Mouse (Mus musculus) cerebellum, postnatal 14 days (tissue): ENCODE data around the gene Irx5.

Experiments
- DNase-seq, 2 experiments: peaks; one replicate each; pipeline ENCODE4 v3.0.0; 2021; ENCODE audit warnings: mixed read lengths in 2 of 2

Gene Irx5

GRCm38 (mm10) chr8:92357398-92357981 is at the start of gene Irx5:
TSS of gene Irx5 (plus strand) at chr8:92357625.
- peak; percentile 59 to 66 for DNase-seq

DNA sequence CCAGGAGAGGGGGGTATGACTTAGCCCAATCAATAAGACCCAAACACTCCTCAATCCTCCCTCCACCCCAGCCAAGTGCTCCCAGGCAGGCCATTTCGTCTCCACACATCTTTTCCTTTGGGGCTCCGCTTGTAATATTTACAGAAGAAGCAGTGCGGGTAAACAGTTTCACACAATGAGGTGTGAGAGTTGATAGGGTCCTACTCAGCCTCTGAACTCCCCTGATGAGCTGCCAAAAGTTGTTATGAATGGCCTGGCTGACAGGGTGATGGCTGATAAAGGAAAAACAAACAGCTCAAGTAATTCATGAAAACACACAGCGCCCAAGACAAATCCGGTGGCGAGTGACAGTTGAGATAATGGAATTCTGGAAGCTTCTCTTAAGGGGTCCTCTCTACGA is 45.2 kb upstream of the Irx5 start:
- DNase-seq: no peak

- DNase-seq: no peak
These were observed 43.7 kb upstream of the Irx5 start for GRCm38 (mm10) chr8:92313707-92314106.

GRCm38 (mm10) chr8:92323751-92324150 is 33.7 kb upstream of the Irx5 start:
- no peak for DNase-seq

- DNase-seq: no peak
These were observed 30.2 kb upstream of the Irx5 start for GRCm38 (mm10) chr8:92327176-92327575.

DNA sequence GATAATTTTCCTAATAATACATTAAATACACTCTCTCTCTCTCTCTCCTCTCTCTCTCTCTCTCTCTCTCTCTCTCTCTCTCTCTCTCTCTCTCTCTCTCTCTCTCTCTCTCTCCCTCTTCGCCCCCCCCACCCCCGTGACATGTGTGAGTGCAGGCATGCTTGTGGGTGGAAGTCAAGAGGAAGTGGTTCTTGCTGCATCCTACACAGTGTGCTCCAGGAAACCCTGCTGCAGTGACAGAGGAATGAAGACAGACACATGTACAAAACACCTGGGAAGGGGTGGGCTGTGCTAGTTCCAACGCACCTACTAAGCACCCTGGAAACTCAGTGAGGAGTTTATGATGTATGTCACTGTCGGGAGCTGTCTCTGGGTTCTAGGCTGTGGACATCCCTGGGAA is 28.2 kb upstream of the Irx5 start:
- DNase-seq: no peak

GRCm38 (mm10) chr8:92331811-92332210 is 25.6 kb upstream of the Irx5 start:
- DNase-seq: peak; percentile 4 to 11

- peak in 1 of 2 experiments; percentile 13 for DNase-seq
These were observed 24.0 kb upstream of the Irx5 start for GRCm38 (mm10) chr8:92333406-92333805.

- no peak for DNase-seq
These were observed 22.3 kb upstream of the Irx5 start for GRCm38 (mm10) chr8:92335079-92335478.

DNA sequence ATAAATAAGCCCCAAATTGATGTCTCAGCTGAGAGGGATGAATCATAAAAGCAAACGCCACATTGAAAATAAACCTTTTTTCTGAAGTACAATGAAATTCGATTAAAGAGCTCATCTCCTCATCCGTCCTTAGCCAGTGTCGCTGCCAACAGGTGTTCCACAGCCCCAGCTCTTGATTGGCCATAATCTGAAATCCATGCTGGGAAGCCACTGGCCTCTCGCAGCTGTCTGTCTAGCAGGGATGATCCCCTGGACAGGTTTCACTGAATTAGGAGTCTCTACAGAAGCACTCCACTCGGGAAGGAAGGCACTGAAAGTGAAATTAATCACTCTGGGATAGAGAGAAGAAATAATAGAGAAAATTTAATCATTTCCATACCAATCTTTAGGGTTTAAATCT is 21.4 kb upstream of the Irx5 start:
- no peak for DNase-seq

DNA sequence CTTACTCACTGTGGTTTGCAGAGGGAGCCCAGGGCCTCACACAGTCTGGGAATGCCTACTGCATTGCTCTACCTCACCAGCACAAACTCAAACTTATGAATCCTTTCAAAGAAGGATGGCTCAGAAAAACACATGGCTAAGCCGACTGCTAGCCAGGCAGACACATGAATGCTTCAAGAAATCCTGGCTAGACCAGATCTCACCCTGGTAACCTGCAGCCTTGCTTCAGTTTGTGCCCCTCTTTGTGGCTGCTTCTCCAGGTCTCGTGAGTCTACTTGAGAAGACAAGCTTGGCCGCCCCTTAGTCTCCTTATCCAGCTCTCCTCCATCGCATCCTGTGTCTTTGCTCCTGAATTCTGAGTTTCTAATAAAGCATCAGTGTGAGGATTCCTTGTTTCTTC is 13.9 kb upstream of the Irx5 start:
- DNase-seq: no peak

GRCm38 (mm10) chr8:92349898-92350486 is 7.4 kb upstream of the Irx5 start:
- no peak for DNase-seq

GRCm38 (mm10) chr8:92353405-92353804 is 4.0 kb upstream of the Irx5 start:
- DNase-seq: no peak

- DNase-seq: peak; percentile 24 to 37
These were observed 2.6 kb upstream of the Irx5 start for GRCm38 (mm10) chr8:92354536-92355482.

GRCm38 (mm10) chr8:92355701-92356612 is 1.5 kb upstream of the Irx5 start:
- DNase-seq: peak; percentile 98

DNA sequence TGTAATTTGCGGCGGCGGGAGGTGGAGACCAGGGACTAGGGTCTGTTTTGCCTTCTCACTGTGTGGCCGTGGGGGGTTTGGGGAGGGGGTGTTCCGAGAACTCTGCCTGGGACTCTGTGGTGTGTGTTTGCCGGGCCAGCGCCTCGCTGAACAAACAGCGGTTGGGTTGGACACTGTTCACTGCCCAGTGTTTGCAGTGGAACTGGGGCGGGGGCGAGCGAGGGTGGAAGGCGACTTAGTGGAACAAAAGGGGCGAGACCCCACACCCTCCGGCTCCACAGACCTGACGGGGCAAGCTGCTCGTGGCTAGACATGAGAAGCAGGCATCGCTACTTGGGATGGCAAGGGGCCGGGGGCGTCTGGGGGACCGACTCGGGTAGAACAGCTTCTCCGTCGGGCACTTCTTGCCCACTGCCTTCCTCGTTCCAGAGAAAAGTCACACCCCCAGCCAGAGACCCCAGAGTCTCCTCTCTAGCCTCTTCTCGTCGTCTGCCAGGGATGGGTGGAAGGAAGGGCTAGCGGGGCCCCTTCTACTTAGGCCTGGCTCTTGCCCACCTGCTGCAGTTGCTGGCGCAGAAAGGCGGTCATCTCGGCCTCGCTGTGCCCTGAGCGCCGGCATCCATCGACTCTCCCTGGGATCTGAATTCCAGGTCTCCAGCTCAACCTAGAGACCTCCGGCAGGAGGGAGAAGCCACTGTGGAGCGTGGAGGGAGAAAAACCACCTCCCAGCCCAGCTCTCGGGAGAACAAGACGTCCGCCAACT is 631 bp upstream of the Irx5 start:
- DNase-seq: peak; percentile 38

DNA sequence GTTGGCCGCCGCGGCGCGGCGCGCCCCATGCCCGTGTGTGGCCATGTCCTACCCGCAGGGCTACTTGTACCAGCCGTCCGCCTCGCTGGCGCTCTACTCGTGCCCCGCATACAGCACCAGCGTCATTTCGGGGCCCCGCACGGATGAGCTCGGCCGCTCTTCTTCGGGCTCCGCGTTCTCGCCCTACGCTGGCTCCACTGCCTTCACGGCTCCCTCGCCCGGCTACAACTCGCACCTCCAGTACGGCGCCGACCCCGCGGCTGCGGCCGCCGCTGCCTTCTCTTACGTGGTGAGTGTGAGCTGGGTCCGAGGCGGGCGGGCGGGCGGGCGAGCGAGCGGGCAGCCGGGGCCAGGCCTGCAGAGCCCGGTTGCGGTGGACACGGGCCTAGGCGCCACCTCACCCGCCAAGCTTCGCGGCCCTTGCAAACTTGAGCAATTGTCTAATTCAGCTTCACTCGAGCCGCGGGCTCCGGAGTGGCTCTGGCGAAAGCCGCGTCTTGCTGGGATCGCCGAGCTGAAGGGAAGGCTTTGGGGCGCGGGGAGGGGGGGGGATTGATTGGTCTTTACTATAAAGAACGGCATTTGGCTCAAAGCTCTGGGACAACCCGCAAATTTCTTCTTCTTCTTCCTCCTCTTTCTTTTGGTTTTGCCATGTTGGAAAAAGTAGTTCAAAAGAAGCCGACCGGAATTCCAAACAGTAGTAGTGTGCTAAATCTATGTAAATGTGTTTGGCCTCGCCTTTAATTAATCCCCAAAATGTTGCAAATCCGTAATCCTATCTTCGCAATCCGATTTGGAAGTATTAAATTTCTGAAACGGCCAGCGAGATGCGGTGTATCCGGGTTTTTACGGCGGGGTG is 945 bp downstream of the Irx5 start:
- peak; percentile 51 to 53 for DNase-seq

DNA sequence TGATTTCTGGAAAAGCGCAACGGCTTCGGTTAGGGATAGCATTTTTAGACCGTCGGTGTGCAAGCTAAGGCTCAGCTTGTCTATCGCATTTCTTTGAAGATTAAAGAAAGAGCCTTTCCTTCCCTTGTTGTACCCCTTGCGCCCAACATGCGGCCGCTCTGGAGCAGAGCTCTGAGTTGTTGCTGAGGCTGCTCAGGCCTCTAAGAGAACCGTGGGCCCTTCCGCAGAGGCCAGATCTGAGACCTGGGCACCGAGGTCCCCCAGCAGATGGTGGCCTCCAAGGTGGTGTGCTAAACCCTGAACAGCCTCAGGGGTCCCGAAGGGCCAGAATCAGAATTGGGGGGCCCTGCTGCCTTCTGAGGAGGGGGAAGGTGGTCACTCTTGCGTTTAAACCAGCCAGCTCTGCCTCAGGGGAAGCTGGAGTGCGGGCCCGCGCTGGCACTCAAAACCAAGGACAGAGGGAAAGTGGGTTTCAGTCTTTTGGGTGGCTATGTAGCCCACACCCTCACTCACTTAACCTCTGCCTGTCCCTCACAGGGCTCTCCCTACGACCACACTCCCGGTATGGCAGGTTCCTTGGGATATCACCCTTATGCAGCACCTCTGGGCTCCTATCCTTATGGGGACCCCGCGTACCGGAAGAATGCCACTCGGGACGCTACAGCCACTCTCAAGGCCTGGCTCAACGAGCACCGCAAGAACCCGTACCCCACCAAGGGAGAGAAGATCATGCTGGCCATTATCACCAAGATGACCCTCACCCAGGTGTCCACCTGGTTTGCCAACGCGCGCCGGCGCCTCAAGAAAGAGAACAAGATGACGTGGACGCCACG is 1.8 kb downstream of the Irx5 start:
- DNase-seq: peak; percentile 31 to 40

DNA sequence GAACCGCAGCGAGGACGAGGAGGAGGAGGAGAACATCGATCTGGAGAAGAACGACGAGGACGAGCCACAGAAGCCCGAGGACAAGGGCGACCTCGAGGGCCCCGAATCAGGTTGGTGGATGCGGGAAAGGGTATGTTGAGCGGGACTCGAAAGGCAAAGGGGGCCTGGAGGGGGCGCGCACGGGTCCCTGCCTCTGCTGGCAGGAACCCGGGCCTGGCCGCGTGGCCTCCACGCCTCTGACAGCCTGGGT is 2.3 kb downstream of the Irx5 start:
- DNase-seq: peak in 1 of 2 experiments; percentile 61
